ENCODE assay signal across 14 mouse cellular contexts in genomic region chr9:115430271-115430670, GRCm38 (mm10).
"Had no signal": no experiment of that assay in that cellular context is flagged by ENCODE, and none has a peak within 500 bp of the region (broad histone marks: within the 10 kb centered on the region; RNA-seq: fewer than 3 reads in every experiment).

No protein-coding gene starts in this region.

- ATAC-seq: intestine, embryonic 16.5 days; midbrain, embryonic 13.5 days had no signal

- H3K9ac ChIP-seq: kidney, embryonic 15.5 days; limb, embryonic 13.5 days; liver, embryonic 14.5 days; midbrain, embryonic 13.5 days; neural tube, embryonic 15.5 days; stomach, embryonic 15.5 days had no signal

- H3K4me3 ChIP-seq: kidney, embryonic 15.5 days; limb, embryonic 13.5 days; midbrain, embryonic 13.5 days; myocyte; neural tube, embryonic 15.5 days; stomach, embryonic 15.5 days had no signal

- H3K27me3 ChIP-seq: kidney, embryonic 15.5 days; limb, embryonic 13.5 days; midbrain, embryonic 13.5 days; neural tube, embryonic 15.5 days; stomach, embryonic 15.5 days had no signal

- H3K36me3 ChIP-seq: kidney, embryonic 15.5 days; limb, embryonic 13.5 days; midbrain, embryonic 13.5 days; neural tube, embryonic 15.5 days; stomach, embryonic 15.5 days had no signal

- DNase-seq: kidney, adult 2 months; kidney, postnatal 14 days; left cerebral cortex, postnatal 4 days; lung, adult 2 months; lung, postnatal 14 days; thymus, postnatal 36 days had no signal

- H3K4me1 ChIP-seq: kidney, embryonic 15.5 days; limb, embryonic 13.5 days; stomach, embryonic 15.5 days had no signal

- H3K27ac ChIP-seq: kidney, embryonic 15.5 days; limb, embryonic 13.5 days; liver, embryonic 14.5 days; midbrain, embryonic 13.5 days; neural tube, embryonic 15.5 days; stomach, embryonic 15.5 days had no signal

- H3K9me3 ChIP-seq: kidney, embryonic 15.5 days; limb, embryonic 13.5 days; midbrain, embryonic 13.5 days; neural tube, embryonic 15.5 days; stomach, embryonic 15.5 days had no signal

- H3K4me2 ChIP-seq: kidney, embryonic 15.5 days; limb, embryonic 13.5 days; midbrain, embryonic 13.5 days; neural tube, embryonic 15.5 days; stomach, embryonic 15.5 days had no signal
